Mouse (Mus musculus) left cerebral cortex, adult 2 months (tissue): ENCODE measurements around the gene Foxo3. TPM values are rescaled to one million over a fixed set of nuclear protein-coding genes. Genes with fewer than 3 reads are reported as not detected.
A peak's percentile ranks its signal among the peaks of the same experiment; 100 is the strongest.

Experiments
- DNase-seq, 2 experiments: peaks; one replicate each; pipeline ENCODE4 v3.0.0; 2021 to 2022; ENCODE audit warnings: low spot score in 2 of 2, mixed read lengths in 1 of 2; ENCODE audit errors: extremely low spot score in 1 of 2
- H3K27ac ChIP-seq: fragments of 200-600 bp; 2 replicates; pipeline ENCODE4 v1.8.1; 2022
- H3K4me3 ChIP-seq: fragments of 200-600 bp; 2 replicates; pipeline ENCODE4 v1.8.1; 2022
- CTCF ChIP-seq: fragments of 200-600 bp; IDR thresholded peaks from 2 replicates; pipeline ENCODE4 v1.8.1; 2022; ENCODE audit warnings: antibody characterized with exemption, mild to moderate bottlenecking, moderate library complexity
- intact Hi-C: fragments of 180-260 bp; cut with DNase I; formaldehyde crosslinking; loops from one replicate; pipeline ENCODE4 v1.15.1; 2025
- total RNA-seq, 2 experiments: library from RNA; stranded (reverse); gene quantifications; 2 replicates each; pipeline ENCODE4 v1.2.3; 2021

The Foxo3 gene
- total RNA-seq, 2 experiments from 2014 or later = 74.6 to 77.5 TPM

DNA sequence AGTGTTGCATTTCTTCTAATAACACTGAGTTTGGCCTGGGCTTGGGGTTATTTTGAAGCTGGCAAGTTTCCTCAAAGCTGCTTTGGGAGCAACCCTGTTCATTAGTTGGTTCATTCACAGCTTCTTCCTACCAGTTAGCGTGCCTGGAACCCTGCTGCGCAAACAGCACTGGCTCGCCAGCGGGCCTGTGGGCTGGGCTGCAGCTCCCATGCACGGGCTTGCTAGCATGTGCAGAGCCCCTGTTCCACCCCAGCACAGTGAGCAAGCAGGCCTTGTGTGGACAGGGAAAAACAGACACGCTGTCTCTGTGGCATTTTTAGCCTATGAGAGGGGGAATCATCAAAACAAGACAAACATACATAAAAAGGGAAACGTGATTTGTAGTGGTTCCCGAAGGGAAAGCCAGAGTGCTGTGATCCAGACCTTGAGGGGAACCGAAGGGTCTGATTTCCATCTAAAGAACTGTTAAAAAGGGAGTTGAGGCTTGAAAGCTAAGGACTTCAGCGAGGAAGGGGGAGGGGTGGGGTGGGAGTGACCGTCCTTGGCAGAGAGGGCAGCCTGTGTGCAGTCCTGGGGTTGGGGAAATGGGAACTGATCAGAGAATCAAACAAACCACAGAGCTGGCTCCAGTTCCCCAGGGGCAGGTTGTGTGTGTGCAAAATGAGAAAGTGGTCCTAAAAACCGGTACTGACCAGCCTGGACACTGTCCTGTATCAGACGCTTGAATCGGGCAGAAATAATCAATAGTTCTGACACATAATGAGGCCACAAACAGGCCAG, 123.9 kb downstream of the Foxo3 start:
- intact Hi-C loops = no loop called here
- TF ChIP-seq CTCF = no peak

DNA sequence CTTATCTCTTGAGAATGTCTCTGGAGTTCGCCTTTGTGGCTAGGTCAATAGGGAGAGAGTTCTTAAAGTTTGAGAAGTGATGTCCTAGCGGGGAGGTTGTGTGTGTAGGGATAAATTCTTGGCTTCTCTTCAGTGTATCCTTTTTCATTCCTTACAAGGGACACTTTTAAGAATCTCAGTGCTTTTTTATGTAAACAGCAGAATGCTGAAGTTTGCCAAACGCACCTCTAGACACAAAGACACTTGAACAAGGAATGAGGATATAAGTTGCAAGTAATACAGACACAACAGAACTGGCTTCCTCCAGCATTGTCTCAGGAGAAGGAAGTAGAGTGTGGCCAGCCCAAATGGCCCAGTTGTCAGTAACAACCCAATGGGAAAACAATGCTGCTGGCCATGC, 126.8 kb downstream of the Foxo3 start:
- Histone ChIP-seq H3K4me3 (no peak overlapping the region), H3K27ac (no peak overlapping the region)
- DNase-seq = no peak
- no peak for TF ChIP-seq CTCF
- intact Hi-C loops = no loop called here

More for the DNA sequence above, 123.9 kb downstream of the Foxo3 start:
- H3K27ac ChIP-seq = no peak overlapping the region
- H3K4me3 ChIP-seq = no peak overlapping the region
- DNase-seq = peak; percentile 15 to 27

DNA sequence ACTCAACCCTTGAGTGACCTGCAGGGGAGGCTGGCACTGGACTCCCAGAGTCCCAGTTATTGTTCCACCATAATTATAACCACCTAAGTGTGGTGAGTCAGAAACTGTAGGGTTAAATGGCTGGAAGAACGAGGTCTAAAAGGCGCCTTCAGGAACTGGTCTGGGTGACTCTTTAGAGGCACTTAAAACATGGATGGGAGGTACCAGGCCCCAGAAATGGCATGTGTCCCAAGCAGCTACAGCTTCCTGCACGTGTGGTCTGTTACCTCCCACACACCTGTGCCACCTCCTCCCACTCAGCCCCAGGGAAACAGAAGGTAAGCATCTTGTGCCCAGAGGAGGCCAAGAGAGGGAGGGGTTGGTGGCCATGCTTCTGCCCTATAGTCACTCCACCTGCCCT, 128.2 kb downstream of the Foxo3 start:
- H3K4me3 ChIP-seq = no peak overlapping the region
- no peak overlapping the region for H3K27ac ChIP-seq
- DNase-seq = no peak
- no peak for TF ChIP-seq CTCF
- intact Hi-C loops = no loop called here

DNA sequence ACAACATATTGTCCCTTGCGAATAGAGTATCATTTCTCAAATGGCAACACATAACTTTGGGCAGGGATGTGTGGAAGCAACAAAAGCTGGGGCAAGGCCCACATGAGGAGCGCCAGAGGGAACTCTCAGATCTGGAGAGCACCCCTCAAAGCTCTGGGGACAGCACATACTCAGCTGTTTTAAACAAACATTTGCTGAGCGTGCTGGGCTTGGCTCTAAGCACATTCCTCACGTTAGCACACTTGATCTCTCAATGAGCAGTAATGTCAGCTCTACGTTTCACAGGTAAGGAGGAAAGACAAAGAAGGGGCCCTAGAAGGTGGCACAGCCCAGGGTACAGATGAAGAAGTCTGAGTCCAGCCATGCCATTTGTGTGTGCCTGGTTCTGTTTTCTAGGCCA, 131.3 kb downstream of the Foxo3 start:
- no peak for TF ChIP-seq CTCF
- intact Hi-C loops = no loop called here
- Histone ChIP-seq H3K27ac (no peak overlapping the region), H3K4me3 (no peak overlapping the region)
- DNase-seq = no peak

DNA sequence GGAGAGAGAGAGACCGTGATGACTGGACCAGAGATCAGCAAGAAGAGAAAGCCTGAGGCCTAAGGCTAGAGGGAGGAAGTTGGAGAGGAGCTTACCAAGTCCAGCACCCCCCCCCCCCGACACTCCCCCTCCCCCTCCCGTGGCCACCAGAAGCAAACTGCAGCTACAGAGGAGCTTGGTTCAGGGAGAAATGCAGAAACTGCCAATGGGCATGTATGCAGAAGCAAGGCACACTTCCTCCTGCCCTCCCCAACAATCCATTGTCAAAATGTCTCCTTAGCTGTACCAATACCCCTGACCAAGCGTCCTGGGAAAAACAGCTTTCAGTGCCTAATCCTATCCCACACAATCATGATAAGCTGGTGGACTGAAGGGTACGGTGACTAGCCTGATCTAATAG, 131.8 kb downstream of the Foxo3 start:
- no peak for TF ChIP-seq CTCF
- intact Hi-C loops = no loop called here
- H3K4me3 ChIP-seq = no peak overlapping the region
- no peak for DNase-seq
- no peak overlapping the region for H3K27ac ChIP-seq

DNA sequence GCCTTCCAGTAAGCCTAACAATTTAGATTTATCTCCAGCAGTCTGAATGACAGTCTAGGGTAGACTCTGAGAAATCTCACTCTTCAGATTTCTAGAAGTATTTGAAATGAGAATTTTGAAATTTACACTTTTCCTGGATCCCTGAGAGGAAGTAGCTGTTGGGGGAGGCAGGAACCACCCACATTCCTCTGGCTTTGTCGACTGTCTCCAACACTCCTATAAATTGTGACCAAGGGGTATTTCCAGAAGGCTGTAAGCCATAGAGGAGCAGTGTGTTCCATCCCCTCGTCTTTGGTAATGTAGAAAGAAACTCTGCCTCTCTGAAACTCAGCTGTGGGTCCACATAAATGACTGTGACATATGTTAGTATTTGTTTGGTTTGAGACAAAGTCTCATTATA, 132.4 kb downstream of the Foxo3 start:
- DNase-seq = no peak
- no peak for TF ChIP-seq CTCF

DNA sequence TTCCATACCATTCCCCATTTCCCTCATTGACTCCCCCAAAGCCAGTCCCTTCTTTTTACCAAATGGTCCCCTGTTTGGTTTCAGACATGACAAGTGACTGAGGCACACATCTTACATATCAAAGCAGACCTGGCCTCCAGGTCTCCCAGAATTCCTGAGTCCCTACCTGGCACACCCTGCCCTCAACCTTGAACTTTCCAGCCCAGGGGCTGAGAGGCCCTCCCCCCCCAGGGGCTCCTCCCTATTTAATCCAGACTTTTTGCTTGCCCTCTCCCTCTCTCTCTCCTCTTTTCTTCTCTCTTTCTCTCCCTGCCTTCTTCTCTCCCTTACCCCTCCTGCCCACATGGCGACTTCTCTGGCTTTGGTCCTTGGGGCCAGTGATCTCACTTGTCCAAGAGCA, 133.8 kb downstream of the Foxo3 start:
- no peak for DNase-seq
- Histone ChIP-seq H3K27ac (no peak overlapping the region), H3K4me3 (no peak overlapping the region)
- intact Hi-C loops = no loop called here
- TF ChIP-seq CTCF = no peak

More for the DNA sequence above, 132.4 kb downstream of the Foxo3 start:
- intact Hi-C loops = no loop called here
- no peak overlapping the region for H3K4me3 ChIP-seq
- H3K27ac ChIP-seq = no peak overlapping the region

DNA sequence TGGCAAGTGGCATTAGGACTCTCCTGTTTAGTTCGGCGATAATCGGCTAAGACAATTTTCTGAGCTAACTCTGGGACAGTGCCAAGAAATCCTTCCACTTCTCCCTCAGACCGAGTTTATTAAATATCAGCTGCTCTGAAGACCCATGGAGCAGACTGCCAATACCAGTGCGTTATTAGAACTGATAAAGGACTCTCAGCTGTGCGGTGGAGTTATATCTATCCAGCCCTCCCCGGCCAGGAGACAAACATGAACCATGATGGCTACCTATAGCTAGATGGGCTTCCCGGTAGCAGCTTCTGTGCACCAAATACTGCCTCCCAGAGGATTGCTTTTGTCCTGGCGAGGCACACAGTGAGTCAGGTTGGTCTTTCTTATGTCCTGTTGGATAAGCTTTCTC, 134.5 kb downstream of the Foxo3 start:
- no peak overlapping the region for H3K4me3 ChIP-seq
- TF ChIP-seq CTCF = no peak
- DNase-seq = no peak
- intact Hi-C loops = no loop called here
- H3K27ac ChIP-seq = no peak overlapping the region

DNA sequence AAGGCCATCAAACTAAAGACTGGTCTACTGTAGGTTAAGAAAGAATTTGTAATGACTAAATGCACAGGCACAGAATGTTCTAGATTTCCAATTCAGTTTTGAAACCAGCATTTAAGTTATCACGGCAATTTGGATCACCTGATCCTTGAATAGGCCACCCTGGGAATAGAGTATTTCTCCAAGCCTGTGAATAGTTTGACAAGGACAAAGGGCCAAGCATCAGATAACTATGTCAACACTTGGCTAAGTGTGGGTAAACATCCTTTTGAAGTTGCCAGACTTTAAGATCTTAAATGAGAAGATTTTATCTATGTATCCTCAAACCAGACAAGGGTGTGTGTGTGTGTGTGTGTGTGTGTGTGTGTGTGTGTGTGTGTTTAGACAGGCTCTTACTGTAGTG, 136.8 kb downstream of the Foxo3 start:
- intact Hi-C loops = no loop called here
- no peak for DNase-seq
- TF ChIP-seq CTCF = no peak
- Histone ChIP-seq H3K27ac (no peak overlapping the region), H3K4me3 (no peak overlapping the region)

DNA sequence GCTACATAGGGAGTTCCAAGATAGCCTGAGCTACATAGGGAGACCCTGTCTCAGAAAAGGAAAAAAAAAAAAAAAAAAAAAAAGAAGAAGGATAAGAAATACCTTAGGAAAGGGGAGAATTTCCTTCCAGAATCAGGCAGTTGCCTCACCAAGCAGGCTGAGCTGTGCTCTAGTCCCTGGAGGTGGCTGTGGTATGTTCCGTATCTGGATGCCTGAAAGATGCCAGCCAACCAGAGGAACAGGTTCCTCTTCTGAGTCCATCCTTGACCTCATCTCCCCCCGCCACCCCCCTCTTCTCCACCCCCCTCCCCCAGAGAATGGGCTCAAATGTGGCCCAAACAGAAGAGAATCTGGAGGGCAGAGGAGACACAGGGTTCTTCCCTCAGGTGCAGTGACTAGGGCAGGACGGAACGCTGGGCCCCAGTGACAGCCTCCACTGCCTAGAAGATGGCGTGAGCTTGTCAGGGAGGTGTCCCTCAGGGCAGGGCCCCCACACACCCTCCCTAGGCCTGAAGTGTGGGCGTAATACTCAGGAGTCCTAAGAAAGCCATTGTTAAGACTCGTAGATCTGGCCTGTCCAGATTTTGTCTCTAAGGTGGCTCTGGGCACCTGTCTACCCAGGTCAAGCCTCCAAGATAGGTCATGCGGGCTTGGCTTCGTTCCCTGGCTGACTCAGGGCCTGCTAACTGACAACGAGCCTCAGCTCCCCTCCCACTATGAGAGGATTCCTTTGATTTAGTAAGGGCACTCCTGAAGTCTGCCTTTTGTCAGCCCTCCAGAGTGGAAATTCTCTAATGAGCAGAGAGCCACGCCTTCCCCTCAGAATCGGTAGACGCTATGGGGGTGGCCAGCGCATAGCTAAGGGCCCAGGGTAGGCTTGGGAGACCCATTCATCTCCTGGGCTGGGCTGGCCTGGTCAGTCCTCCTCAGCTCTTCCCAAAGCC, 141.5 kb downstream of the Foxo3 start:
- no peak overlapping the region for H3K4me3 ChIP-seq
- no peak for DNase-seq
- no peak for TF ChIP-seq CTCF
- intact Hi-C loops = no loop called here
- H3K27ac ChIP-seq = no peak overlapping the region

Other genes with a start within 250 kb of the Foxo3 start
- 10 to 100 TPM; 10.4 to 12.7 TPM for gene Afg1l, start 201.8 kb upstream of the Foxo3 start, total RNA-seq
- 100 to 1,000 TPM; 196 to 198 TPM for gene Snx3, start 225.3 kb upstream of the Foxo3 start, total RNA-seq